Mouse (Mus musculus) C2C12 (cell line): ENCODE results near the gene Ift122.

Source experiments
- CTCF ChIP-seq: IDR thresholded peaks from one replicate; pipeline ENCODE4 v1.5.1; 2011; ENCODE audit not compliant: control insufficient read depth, insufficient read depth, insufficient read length
- FOSL1 ChIP-seq: IDR thresholded peaks from one replicate; pipeline ENCODE4 v1.8.0; 2011; ENCODE audit warnings: mild to moderate bottlenecking, low read length; ENCODE audit not compliant: poor library complexity, insufficient read depth, severe bottlenecking
- MAX ChIP-seq: IDR thresholded peaks from one replicate; pipeline ENCODE4 v1.6.1; 2011; ENCODE audit warnings: mild to moderate bottlenecking, control low read depth
- MYOD1 ChIP-seq: IDR thresholded peaks from one replicate; pipeline ENCODE4 v1.6.1; 2011; ENCODE audit warnings: low read depth; ENCODE audit not compliant: control insufficient read depth, insufficient read length
- MYOG ChIP-seq: IDR thresholded peaks from one replicate; pipeline ENCODE4 v1.6.1; 2011; ENCODE audit not compliant: control insufficient read depth, insufficient read length; ENCODE audit errors: extremely low read depth
- USF1 ChIP-seq: IDR thresholded peaks from one replicate; pipeline ENCODE4 v1.6.1; 2011; ENCODE audit warnings: low read depth, mild to moderate bottlenecking, control low read depth, moderate library complexity

GRCm38 (mm10) chr6:115909940-115910339, 56.7 kb downstream of the Ift122 start:
- TF ChIP-seq USF1 (no peak), CTCF (no peak), MYOG (no peak), MAX (no peak), FOSL1 (no peak), MYOD1 (no peak)
